Mouse (Mus musculus): ENCODE measurements around the gene Sec14l1.

The Sec14l1 gene

GRCm38 (mm10) chr11:117154088-117154815, 39.3 kb downstream of the Sec14l1 start:
- no peak for DNase-seq (ENCODE audit: low spot score)

- DNase-seq (ENCODE audit: low spot score) = peak; percentile 88
Observed at GRCm38 (mm10) chr11:117156725-117157124, 41.8 kb downstream of the Sec14l1 start.

GRCm38 (mm10) chr11:117158343-117158742, 43.4 kb downstream of the Sec14l1 start:
- no peak for DNase-seq (ENCODE audit: low spot score)

- no peak for DNase-seq (ENCODE audit: low spot score)
Observed at GRCm38 (mm10) chr11:117159257-117159945, 44.4 kb downstream of the Sec14l1 start.

- no peak for DNase-seq (ENCODE audit: low spot score)
Observed at GRCm38 (mm10) chr11:117159946-117160307, 45.0 kb downstream of the Sec14l1 start.

GRCm38 (mm10) chr11:117160791-117161190, 45.8 kb downstream of the Sec14l1 start:
- no peak for DNase-seq (ENCODE audit: low spot score)

GRCm38 (mm10) chr11:117161574-117161973, 46.6 kb downstream of the Sec14l1 start:
- no peak for DNase-seq (ENCODE audit: low spot score)

GRCm38 (mm10) chr11:117163098-117163497, 48.1 kb downstream of the Sec14l1 start:
- no peak for DNase-seq (ENCODE audit: low spot score)

GRCm38 (mm10) chr11:117163771-117164170, 48.8 kb downstream of the Sec14l1 start:
- no peak for DNase-seq (ENCODE audit: low spot score)

- no peak for DNase-seq (ENCODE audit: low spot score)
Observed at GRCm38 (mm10) chr11:117168278-117169087, 53.5 kb downstream of the Sec14l1 start.

- DNase-seq (ENCODE audit: low spot score) = no peak
Observed at GRCm38 (mm10) chr11:117169088-117169635, 54.2 kb downstream of the Sec14l1 start.

- no peak for DNase-seq (ENCODE audit: low spot score)
Observed at GRCm38 (mm10) chr11:117169801-117170565, 55.0 kb downstream of the Sec14l1 start.

- DNase-seq (ENCODE audit: low spot score) = no peak
Observed at GRCm38 (mm10) chr11:117174098-117174892, 59.3 kb downstream of the Sec14l1 start.

GRCm38 (mm10) chr11:117174924-117175323, 60.0 kb downstream of the Sec14l1 start:
- peak; percentile 33 for DNase-seq (ENCODE audit: low spot score)

- no peak for DNase-seq (ENCODE audit: low spot score)
Observed at GRCm38 (mm10) chr11:117175472-117175871, 60.5 kb downstream of the Sec14l1 start.

GRCm38 (mm10) chr11:117176304-117176703, 61.3 kb downstream of the Sec14l1 start:
- peak; percentile 58 for DNase-seq (ENCODE audit: low spot score)

GRCm38 (mm10) chr11:117176900-117177299, 61.9 kb downstream of the Sec14l1 start:
- no peak for DNase-seq (ENCODE audit: low spot score)

- peak; percentile 91 for DNase-seq (ENCODE audit: low spot score)
Observed at GRCm38 (mm10) chr11:117177303-117177979, 62.5 kb downstream of the Sec14l1 start.

- no peak for DNase-seq (ENCODE audit: low spot score)
Observed at GRCm38 (mm10) chr11:117179902-117180301, 64.9 kb downstream of the Sec14l1 start.

GRCm38 (mm10) chr11:117182808-117183207, 67.8 kb downstream of the Sec14l1 start:
- no peak for DNase-seq (ENCODE audit: low spot score)
